Mouse (Mus musculus): ENCODE measurements around the gene Gm10518.
"Not testable (repeated sequence)": the region's sequence is repeated elsewhere in the genome, so short reads cannot be mapped to it uniquely, and the experiment has no call there.

Gene Gm10518

GRCm38 (mm10) chr1:179802610-179803512, at the start of gene Gm10518:
Gene Gm10518, plus strand, starts transcription at chr1:179803376.
- DNase-seq (ENCODE audit: low spot score): peak; percentile 23

GRCm38 (mm10) chr1:179756477-179756876, 46.7 kb upstream of the Gm10518 start:
- DNase-seq (ENCODE audit: low spot score): no peak

GRCm38 (mm10) chr1:179760086-179760485, 43.1 kb upstream of the Gm10518 start:
- no peak for DNase-seq (ENCODE audit: low spot score)

GRCm38 (mm10) chr1:179760553-179760952, 42.6 kb upstream of the Gm10518 start:
- no peak for DNase-seq (ENCODE audit: low spot score)

- no peak for DNase-seq (ENCODE audit: low spot score)
These were observed 26.3 kb upstream of the Gm10518 start for GRCm38 (mm10) chr1:179776831-179777230.

GRCm38 (mm10) chr1:179784098-179784497, 19.1 kb upstream of the Gm10518 start:
- no peak for DNase-seq (ENCODE audit: low spot score)

GRCm38 (mm10) chr1:179785502-179785901, 17.7 kb upstream of the Gm10518 start:
- no peak for DNase-seq (ENCODE audit: low spot score)

- no peak for DNase-seq (ENCODE audit: low spot score)
These were observed 15.9 kb upstream of the Gm10518 start for GRCm38 (mm10) chr1:179787281-179787680.

GRCm38 (mm10) chr1:179798794-179799193, 4.4 kb upstream of the Gm10518 start:
- no peak for DNase-seq (ENCODE audit: low spot score)

GRCm38 (mm10) chr1:179803513-179804139, 450 bp downstream of the Gm10518 start, which contains the start of gene Ahctf1:
Gene Ahctf1, minus strand, starts transcription at chr1:179803680.
- peak; percentile 97 for DNase-seq (ENCODE audit: low spot score)

GRCm38 (mm10) chr1:179804140-179804881, 1.1 kb downstream of the Gm10518 start:
- no peak for DNase-seq (ENCODE audit: low spot score)

GRCm38 (mm10) chr1:179805751-179806150, 2.6 kb downstream of the Gm10518 start:
- DNase-seq (ENCODE audit: low spot score): no peak

GRCm38 (mm10) chr1:179807468-179807867, 4.3 kb downstream of the Gm10518 start:
- DNase-seq (ENCODE audit: low spot score): no peak

- no peak for DNase-seq (ENCODE audit: low spot score)
These were observed 5.1 kb downstream of the Gm10518 start for GRCm38 (mm10) chr1:179808300-179808699.

- DNase-seq (ENCODE audit: low spot score): no peak
These were observed 10.2 kb downstream of the Gm10518 start for GRCm38 (mm10) chr1:179813385-179813784.

- DNase-seq (ENCODE audit: low spot score): peak; percentile 19
These were observed 11.4 kb downstream of the Gm10518 start for GRCm38 (mm10) chr1:179814616-179815015.

- DNase-seq (ENCODE audit: low spot score): not testable (repeated sequence)
These were observed 15.5 kb downstream of the Gm10518 start for GRCm38 (mm10) chr1:179818490-179819278.

- DNase-seq (ENCODE audit: low spot score): no peak
These were observed 21.4 kb downstream of the Gm10518 start for GRCm38 (mm10) chr1:179824549-179824948.

- no peak for DNase-seq (ENCODE audit: low spot score)
These were observed 24.9 kb downstream of the Gm10518 start for GRCm38 (mm10) chr1:179828051-179828450.

- DNase-seq (ENCODE audit: low spot score): no peak
These were observed 25.7 kb downstream of the Gm10518 start for GRCm38 (mm10) chr1:179828900-179829299.

GRCm38 (mm10) chr1:179832710-179833240, 29.6 kb downstream of the Gm10518 start:
- no peak for DNase-seq (ENCODE audit: low spot score)

All from left cerebral cortex, adult 11 months (tissue).